Mouse (Mus musculus) myocyte (in vitro differentiated cells): ENCODE data around the gene Fam227b.

Experiments used
- CEBPB ChIP-seq: IDR thresholded peaks from 2 replicates; pipeline ENCODE4 v1.6.1; 2011; ENCODE audit warnings: mild to moderate bottlenecking, moderate library complexity; ENCODE audit not compliant: poor library complexity, insufficient read depth, severe bottlenecking
- E2F4 ChIP-seq: IDR thresholded peaks from one replicate; pipeline ENCODE4 v1.6.1; 2011; ENCODE audit warnings: mild to moderate bottlenecking, control low read depth, moderate library complexity; ENCODE audit not compliant: insufficient read depth
- MAX ChIP-seq: IDR thresholded peaks from one replicate; pipeline ENCODE4 v1.6.1; 2011; ENCODE audit warnings: low read depth, mild to moderate bottlenecking, control low read depth
- POLR2A ChIP-seq: IDR thresholded peaks from one replicate; pipeline ENCODE4 v1.6.1; 2011; ENCODE audit warnings: low read depth, mild to moderate bottlenecking, control low read depth, moderate library complexity; ENCODE audit not compliant: insufficient read length
- TCF12 ChIP-seq: IDR thresholded peaks from one replicate; pipeline ENCODE4 v1.6.1; 2011; ENCODE audit warnings: mild to moderate bottlenecking, control low read depth; ENCODE audit not compliant: poor library complexity, insufficient read depth, severe bottlenecking
- TCF3 ChIP-seq: IDR thresholded peaks from one replicate; pipeline ENCODE4 v1.6.1; 2011; ENCODE audit warnings: low read depth, control low read depth; ENCODE audit not compliant: insufficient read length

- TF ChIP-seq POLR2A (no peak), CEBPB (no peak), TCF12 (no peak), E2F4 (no peak), MAX (no peak), TCF3 (no peak)
Measured at GRCm38 (mm10) chr2:126079086-126079485, 72.7 kb downstream of the Fam227b start.
